Mouse (Mus musculus): Measurements from ENCODE around the gene Wdr20. TPM values are rescaled to one million over a fixed set of nuclear protein-coding genes. Genes with fewer than 3 reads are reported as not detected.

The Wdr20 gene
- polyA plus RNA-seq, 1 experiment: 36.4 TPM

DNA sequence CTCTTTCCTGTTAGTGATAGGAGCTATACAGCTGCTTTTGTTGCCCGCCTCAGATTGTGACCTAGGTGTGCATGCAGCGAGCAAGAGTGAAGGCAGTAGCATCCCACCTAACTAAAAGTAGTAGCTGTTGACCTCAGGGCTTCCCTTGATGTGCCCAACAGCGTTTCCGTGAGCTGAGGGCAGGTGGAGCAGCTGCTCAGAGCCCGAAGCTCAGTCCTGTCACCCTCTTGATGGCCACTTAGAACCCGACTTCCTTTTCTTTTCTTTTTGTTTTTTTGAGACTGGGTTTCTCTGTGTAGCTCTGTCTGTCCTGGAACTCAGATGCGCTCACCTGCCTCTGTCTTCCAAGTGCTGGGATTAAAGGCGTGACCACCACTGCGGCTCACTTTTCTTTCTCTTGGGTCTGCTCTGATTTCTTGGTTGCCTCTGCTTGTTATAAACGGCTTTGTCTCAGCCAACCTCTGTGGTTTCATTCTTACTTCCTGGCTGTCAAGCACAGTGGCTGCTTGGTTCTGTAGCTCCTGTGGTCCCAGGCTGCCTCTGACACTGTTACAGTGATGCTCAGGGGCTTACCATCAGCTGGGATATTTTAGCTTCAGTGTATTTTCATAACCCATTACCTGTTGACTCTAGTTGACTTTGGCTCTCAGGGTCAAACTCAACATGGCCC is 13.2 kb downstream of the Wdr20 start:
- H3K27ac ChIP-seq (ENCODE audit: insufficient read depth, low read length): no peak overlapping the region
- H3K4me3 ChIP-seq (ENCODE audit: low read depth, low read length): no peak overlapping the region
- H3K9me3 ChIP-seq (replicated peaks; ENCODE audit: control insufficient read depth, insufficient read depth, low read length, poor library complexity, severe bottlenecking): no peaks in the 10 kb centered on the region
- H3K27me3 ChIP-seq (ENCODE audit: control insufficient read depth, insufficient read depth, low read length, poor library complexity, severe bottlenecking): no peaks in the 10 kb centered on the region
- H3K36me3 ChIP-seq (ENCODE audit: control insufficient read depth, insufficient read depth, low read length, poor library complexity, severe bottlenecking): no peaks in the 10 kb centered on the region
- no peak overlapping the region for H3K9ac ChIP-seq (ENCODE audit: low read depth, poor library complexity, severe bottlenecking)
- TF ChIP-seq EP300 (IDR thresholded peaks at IDR 0.05; ENCODE audit: insufficient read depth, low read depth, low read length) (no peak), CTCF (IDR thresholded peaks at IDR 0.05; ENCODE audit: low read depth, low read length) (no peak), POLR2A (IDR thresholded peaks at IDR 0.05; ENCODE audit: insufficient read depth, low read length) (no peak)
- H3K4me1 ChIP-seq (ENCODE audit: control insufficient read depth, insufficient read depth, low read length): no peaks in the 10 kb centered on the region

DNA sequence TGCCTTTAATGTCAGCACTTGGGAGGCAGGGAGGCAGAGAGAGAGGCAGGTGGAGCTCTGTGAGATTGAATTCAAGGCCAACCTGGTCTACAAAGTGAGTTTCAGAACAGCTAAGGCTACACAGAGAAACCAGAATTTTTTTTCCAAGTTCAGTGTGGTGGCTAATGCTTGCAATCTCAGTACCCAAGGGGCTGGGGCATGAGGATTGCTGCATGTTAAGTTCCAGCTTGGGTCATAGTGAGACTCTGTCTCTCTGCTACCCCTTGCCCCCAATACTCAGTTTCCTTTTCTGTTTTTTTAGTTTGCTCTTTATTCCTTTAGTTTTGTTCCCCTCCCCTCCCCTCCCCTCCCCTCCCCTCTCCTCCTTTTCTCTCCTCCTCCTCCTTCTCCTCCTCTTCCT is 15.0 kb downstream of the Wdr20 start:
- no peak for TF ChIP-seq EP300 (IDR thresholded peaks at IDR 0.05; ENCODE audit: insufficient read depth, low read depth, low read length)
- no peak for TF ChIP-seq POLR2A (IDR thresholded peaks at IDR 0.05; ENCODE audit: insufficient read depth, low read length)
- TF ChIP-seq CTCF (IDR thresholded peaks at IDR 0.05; ENCODE audit: low read depth, low read length): no peak
- H3K4me3 ChIP-seq (ENCODE audit: low read depth, low read length): no peak overlapping the region
- no peaks in the 10 kb centered on the region for H3K27me3 ChIP-seq (ENCODE audit: control insufficient read depth, insufficient read depth, low read length, poor library complexity, severe bottlenecking)
- H3K9me3 ChIP-seq (replicated peaks; ENCODE audit: control insufficient read depth, insufficient read depth, low read length, poor library complexity, severe bottlenecking): no peaks in the 10 kb centered on the region
- H3K9ac ChIP-seq (ENCODE audit: low read depth, poor library complexity, severe bottlenecking): no peak overlapping the region
- H3K4me1 ChIP-seq (ENCODE audit: control insufficient read depth, insufficient read depth, low read length): no peaks in the 10 kb centered on the region
- H3K27ac ChIP-seq (ENCODE audit: insufficient read depth, low read length): no peak overlapping the region
- H3K36me3 ChIP-seq (ENCODE audit: control insufficient read depth, insufficient read depth, low read length, poor library complexity, severe bottlenecking): no peaks in the 10 kb centered on the region

DNA sequence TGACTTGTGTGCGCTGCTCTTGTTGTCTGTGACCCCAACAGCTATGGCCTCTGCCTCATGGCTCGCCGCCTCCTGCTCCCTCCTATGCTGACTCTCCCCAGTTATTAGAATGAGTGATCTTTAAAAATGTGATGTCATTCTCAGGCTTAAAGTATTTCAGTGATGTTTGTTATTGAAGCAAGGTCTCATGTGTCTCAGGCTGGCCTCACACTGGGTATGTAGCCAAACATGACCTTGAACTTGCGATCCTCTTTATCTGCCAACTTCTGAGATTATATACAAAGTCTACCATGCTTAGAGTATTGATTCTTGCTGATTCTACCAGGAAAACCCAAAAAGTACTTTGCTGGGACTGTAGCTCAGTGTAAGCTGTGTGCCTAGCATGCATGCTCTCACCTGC is 16.2 kb downstream of the Wdr20 start:
- TF ChIP-seq POLR2A (IDR thresholded peaks at IDR 0.05; ENCODE audit: insufficient read depth, low read length): no peak
- no peak for TF ChIP-seq EP300 (IDR thresholded peaks at IDR 0.05; ENCODE audit: insufficient read depth, low read depth, low read length)
- TF ChIP-seq CTCF (IDR thresholded peaks at IDR 0.05; ENCODE audit: low read depth, low read length): no peak
- Histone ChIP-seq H3K9me3 (replicated peaks; ENCODE audit: control insufficient read depth, insufficient read depth, low read length, poor library complexity, severe bottlenecking) (no peaks in the 10 kb centered on the region), H3K9ac (ENCODE audit: low read depth, poor library complexity, severe bottlenecking) (no peak overlapping the region), H3K4me1 (ENCODE audit: control insufficient read depth, insufficient read depth, low read length) (no peaks in the 10 kb centered on the region), H3K4me3 (ENCODE audit: low read depth, low read length) (no peak overlapping the region), H3K36me3 (ENCODE audit: control insufficient read depth, insufficient read depth, low read length, poor library complexity, severe bottlenecking) (no peaks in the 10 kb centered on the region), H3K27me3 (ENCODE audit: control insufficient read depth, insufficient read depth, low read length, poor library complexity, severe bottlenecking) (no peaks in the 10 kb centered on the region), H3K27ac (ENCODE audit: insufficient read depth, low read length) (no peak overlapping the region)

DNA sequence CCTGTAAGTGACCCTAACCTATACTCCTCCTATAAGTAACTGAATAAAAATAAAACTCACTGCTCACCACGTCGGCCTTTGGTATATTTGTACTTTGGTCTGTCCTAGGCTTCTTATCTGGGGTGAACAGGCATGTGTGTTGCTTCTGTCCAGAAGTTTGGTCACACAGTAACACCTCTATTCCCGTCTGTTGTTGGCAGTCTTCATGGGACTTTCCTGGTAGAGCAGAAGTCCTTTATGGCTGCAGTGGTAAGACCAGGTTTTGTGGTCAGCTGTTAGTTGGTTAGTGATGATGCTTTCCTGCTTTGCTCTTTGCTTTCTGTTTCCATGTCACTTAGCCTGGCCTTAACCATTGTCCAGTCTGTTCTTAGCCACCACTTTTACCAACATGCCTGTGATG is 19.4 kb downstream of the Wdr20 start:
- Histone ChIP-seq H3K27me3 (ENCODE audit: control insufficient read depth, insufficient read depth, low read length, poor library complexity, severe bottlenecking) (no peaks in the 10 kb centered on the region), H3K27ac (ENCODE audit: insufficient read depth, low read length) (no peak overlapping the region), H3K4me1 (ENCODE audit: control insufficient read depth, insufficient read depth, low read length) (no peaks in the 10 kb centered on the region), H3K36me3 (ENCODE audit: control insufficient read depth, insufficient read depth, low read length, poor library complexity, severe bottlenecking) (no peaks in the 10 kb centered on the region), H3K9me3 (replicated peaks; ENCODE audit: control insufficient read depth, insufficient read depth, low read length, poor library complexity, severe bottlenecking) (no peaks in the 10 kb centered on the region), H3K4me3 (ENCODE audit: low read depth, low read length) (no peak overlapping the region), H3K9ac (ENCODE audit: low read depth, poor library complexity, severe bottlenecking) (no peak overlapping the region)
- no peak for TF ChIP-seq POLR2A (IDR thresholded peaks at IDR 0.05; ENCODE audit: insufficient read depth, low read length)
- TF ChIP-seq EP300 (IDR thresholded peaks at IDR 0.05; ENCODE audit: insufficient read depth, low read depth, low read length): no peak
- TF ChIP-seq CTCF (IDR thresholded peaks at IDR 0.05; ENCODE audit: low read depth, low read length): no peak

DNA sequence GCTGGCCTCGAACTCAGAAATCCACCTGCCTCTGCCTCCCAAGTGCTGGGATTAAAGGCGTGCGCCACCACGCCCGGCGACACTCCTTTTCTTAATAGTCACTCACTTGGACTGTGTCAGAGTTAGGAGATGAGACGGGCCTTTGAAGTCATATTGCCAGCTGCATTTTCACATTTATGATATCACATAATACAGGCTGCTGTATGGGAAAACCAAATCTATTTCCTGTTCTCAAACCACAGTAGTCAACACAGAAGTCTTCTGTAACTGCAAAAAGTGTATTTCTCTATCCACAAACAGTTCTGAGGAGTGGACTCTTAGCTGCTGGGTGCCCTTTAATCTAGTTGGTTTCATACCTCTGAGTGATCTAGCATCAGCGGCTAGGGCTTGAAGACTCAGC is 21.2 kb downstream of the Wdr20 start:
- Histone ChIP-seq H3K9ac (ENCODE audit: low read depth, poor library complexity, severe bottlenecking) (no peak overlapping the region), H3K27ac (ENCODE audit: insufficient read depth, low read length) (no peak overlapping the region), H3K4me3 (ENCODE audit: low read depth, low read length) (no peak overlapping the region), H3K27me3 (ENCODE audit: control insufficient read depth, insufficient read depth, low read length, poor library complexity, severe bottlenecking) (no peaks in the 10 kb centered on the region), H3K36me3 (ENCODE audit: control insufficient read depth, insufficient read depth, low read length, poor library complexity, severe bottlenecking) (no peaks in the 10 kb centered on the region), H3K9me3 (replicated peaks; ENCODE audit: control insufficient read depth, insufficient read depth, low read length, poor library complexity, severe bottlenecking) (no peaks in the 10 kb centered on the region), H3K4me1 (ENCODE audit: control insufficient read depth, insufficient read depth, low read length) (no peaks in the 10 kb centered on the region)
- TF ChIP-seq CTCF (IDR thresholded peaks at IDR 0.05; ENCODE audit: low read depth, low read length) (no peak), EP300 (IDR thresholded peaks at IDR 0.05; ENCODE audit: insufficient read depth, low read depth, low read length) (no peak), POLR2A (IDR thresholded peaks at IDR 0.05; ENCODE audit: insufficient read depth, low read length) (no peak)

DNA sequence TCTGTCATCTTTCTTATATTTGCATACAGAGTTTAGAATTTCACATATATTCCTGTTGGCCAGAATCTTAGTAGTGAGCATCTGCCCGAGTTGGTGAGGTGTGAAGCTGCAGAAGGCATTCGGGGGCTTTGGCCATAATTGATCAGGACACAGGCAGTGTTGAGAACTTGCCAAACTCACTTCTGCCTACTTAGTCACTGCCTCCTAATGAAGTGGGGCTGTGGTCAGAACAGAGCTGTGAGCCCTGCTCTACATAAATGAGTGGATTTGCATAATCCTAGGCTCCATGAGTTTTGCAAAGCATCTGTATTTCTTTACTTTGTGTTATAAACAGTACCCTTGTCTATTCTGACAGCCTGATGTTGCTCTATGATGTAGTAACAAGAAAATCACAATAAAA is 24.6 kb downstream of the Wdr20 start:
- no peaks in the 10 kb centered on the region for H3K36me3 ChIP-seq (ENCODE audit: control insufficient read depth, insufficient read depth, low read length, poor library complexity, severe bottlenecking)
- H3K4me3 ChIP-seq (ENCODE audit: low read depth, low read length): no peak overlapping the region
- H3K9me3 ChIP-seq (replicated peaks; ENCODE audit: control insufficient read depth, insufficient read depth, low read length, poor library complexity, severe bottlenecking): no peaks in the 10 kb centered on the region
- H3K4me1 ChIP-seq (ENCODE audit: control insufficient read depth, insufficient read depth, low read length): no peaks in the 10 kb centered on the region
- no peak overlapping the region for H3K9ac ChIP-seq (ENCODE audit: low read depth, poor library complexity, severe bottlenecking)
- no peaks in the 10 kb centered on the region for H3K27me3 ChIP-seq (ENCODE audit: control insufficient read depth, insufficient read depth, low read length, poor library complexity, severe bottlenecking)
- no peak for TF ChIP-seq EP300 (IDR thresholded peaks at IDR 0.05; ENCODE audit: insufficient read depth, low read depth, low read length)
- TF ChIP-seq POLR2A (IDR thresholded peaks at IDR 0.05; ENCODE audit: insufficient read depth, low read length): no peak
- no peak for TF ChIP-seq CTCF (IDR thresholded peaks at IDR 0.05; ENCODE audit: low read depth, low read length)
- H3K27ac ChIP-seq (ENCODE audit: insufficient read depth, low read length): no peak overlapping the region

Data from ES-Bruce4 (cell line).